Mouse (Mus musculus): ENCODE measurements around the gene Srgap1. TPM values are rescaled to one million over a fixed set of nuclear protein-coding genes. Genes with fewer than 3 reads are reported as not detected.

The Srgap1 gene
- polyA plus RNA-seq, 1 experiment = 1.5 TPM

- WGBS = 91% methylated on average over 7 of the region's 7 CpGs
- no peak for DNase-seq (ENCODE audit: low read depth, low spot score)
Observed at GRCm38 (mm10) chr10:121845677-121846076, 201.4 kb downstream of the Srgap1 start.

DNA sequence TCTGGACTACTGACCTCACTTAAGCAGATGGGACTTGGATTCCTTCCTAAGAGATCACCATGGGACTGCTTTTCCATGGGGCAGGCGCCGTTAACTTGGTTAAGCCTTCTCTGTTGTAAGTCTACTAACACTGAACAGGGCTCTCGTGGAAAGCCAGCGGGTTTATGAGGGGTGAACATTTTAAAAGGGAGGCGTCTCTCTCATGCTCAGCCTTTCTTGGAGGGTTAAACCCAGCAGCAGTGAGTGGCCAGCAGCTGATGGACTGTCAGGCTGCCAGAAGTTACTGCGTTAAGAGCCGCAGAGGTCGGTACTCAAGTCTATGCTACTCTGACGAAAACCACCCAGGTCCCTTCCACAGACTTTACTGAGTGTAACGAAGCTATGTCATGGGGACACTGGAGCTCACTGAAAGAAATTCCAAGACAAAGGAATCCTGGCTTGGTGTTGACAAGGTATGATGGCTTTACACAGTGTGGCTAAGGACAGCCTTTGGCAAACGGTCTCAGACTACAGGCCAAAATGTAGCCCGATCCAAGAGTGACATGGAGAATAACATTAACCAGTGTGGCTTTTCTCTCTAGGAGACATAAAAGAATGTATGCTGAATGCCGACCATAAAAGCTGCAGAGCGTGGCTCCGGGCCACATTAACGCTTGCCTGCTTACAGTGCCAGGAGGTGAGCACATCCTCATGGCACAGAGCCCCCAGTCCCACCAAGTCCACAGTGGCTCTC, 209.8 kb downstream of the Srgap1 start:
- WGBS = 16% methylated on average over 16 of the region's 16 CpGs
- peak; percentile 4 for DNase-seq (ENCODE audit: low read depth, low spot score)

- WGBS = 9% methylated on average over 18 of the region's 18 CpGs
- DNase-seq (ENCODE audit: low read depth, low spot score) = peak; percentile 48
Observed at GRCm38 (mm10) chr10:121836507-121837165, 210.5 kb downstream of the Srgap1 start.

- 90% methylated on average over 5 of the region's 5 CpGs for WGBS
- no peak for DNase-seq (ENCODE audit: low read depth, low spot score)
Observed at GRCm38 (mm10) chr10:121833443-121833842, 213.7 kb downstream of the Srgap1 start.

- WGBS = 68% methylated on average over 29 of the region's 29 CpGs
- no peak for DNase-seq (ENCODE audit: low read depth, low spot score)
Observed at GRCm38 (mm10) chr10:121830335-121831307, 216.5 kb downstream of the Srgap1 start.

DNA sequence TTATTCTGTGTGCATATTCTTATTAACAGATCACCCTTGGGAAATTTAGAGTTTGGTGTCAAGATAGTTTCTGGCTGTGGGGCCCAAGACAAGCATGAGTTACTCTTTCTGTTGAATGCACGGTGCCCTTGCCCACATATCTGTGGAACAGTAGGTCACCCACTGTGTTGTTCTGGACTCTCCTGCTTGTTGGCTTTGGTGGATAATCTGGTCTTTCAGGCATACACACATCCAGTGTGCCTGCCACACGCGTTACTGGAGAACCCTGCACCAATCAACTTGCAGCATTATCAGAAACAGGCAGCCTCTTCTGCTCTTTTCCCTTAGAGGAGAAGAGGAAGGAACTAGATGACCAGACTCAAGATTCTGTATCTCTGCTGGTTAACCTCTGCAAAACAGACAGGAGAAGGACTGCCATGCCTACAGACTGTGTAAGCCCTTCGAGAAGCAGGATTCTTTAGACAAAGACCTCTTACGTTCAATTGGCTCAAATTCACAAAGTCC, 217.3 kb downstream of the Srgap1 start:
- WGBS = 86% methylated on average over 5 of the region's 5 CpGs
- DNase-seq (ENCODE audit: low read depth, low spot score) = no peak

DNA sequence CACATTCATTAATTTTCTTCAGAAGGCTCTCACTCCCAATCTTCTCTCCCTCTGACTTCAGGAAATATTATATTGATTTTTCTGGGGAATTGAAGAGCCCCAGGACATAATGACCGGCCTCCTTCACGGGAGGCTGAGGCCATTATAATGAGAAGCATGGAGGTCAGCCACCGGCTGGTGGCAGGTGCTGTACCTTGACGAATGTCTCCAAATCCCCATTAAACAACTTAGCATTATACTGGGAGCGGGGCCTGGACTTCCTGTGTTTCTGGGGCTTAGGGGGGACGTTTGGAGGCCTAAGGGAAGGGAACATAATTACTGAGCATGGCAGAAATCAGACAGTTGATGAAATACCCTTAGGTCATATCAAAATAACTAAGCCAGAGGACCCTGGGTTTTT, 218.1 kb downstream of the Srgap1 start:
- no peak for DNase-seq (ENCODE audit: low read depth, low spot score)
- WGBS = 78% methylated on average over 6 of the region's 6 CpGs

DNA sequence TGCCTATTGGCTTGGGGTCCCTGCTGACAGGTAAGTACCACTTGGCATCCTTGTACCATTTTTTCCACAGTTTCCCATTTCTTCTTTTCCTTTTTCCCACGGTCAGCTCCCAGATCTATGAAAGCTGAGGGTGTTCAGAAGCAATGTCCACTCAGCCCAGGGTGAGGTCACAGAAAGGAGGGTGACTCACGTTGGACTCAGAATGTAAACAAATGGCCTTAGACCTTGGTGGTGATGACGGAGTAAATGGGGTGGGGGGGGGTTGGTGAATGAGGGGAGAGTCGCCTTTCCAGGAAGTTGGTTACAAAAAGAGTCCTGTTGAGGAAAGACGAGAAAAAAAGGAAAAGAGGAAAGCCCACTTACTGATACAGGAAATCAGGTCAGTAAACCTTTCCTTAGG, 224.4 kb downstream of the Srgap1 start:
- WGBS = 40% methylated on average over 5 of the region's 5 CpGs
- DNase-seq (ENCODE audit: low read depth, low spot score) = no peak

DNA sequence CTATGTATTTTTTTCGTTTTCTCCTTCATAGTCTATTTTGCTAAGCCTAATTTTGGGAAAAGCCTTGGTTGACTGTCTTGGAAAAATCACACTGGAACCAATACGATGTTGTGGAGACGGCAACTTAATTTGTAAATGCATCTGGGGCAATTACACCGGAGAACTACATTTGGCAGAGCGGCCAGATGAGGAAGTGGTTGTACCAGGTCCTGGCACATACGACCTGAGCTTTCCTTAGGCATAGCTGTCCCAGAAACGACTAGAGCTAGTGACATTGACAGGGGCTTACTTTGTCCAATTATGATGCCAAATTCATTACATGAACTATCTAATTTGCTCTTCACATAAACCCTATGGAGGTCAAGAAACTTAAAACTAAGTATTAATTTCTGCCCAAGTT, 226.3 kb downstream of the Srgap1 start:
- 80% methylated on average over 7 of the region's 7 CpGs for WGBS
- no peak for DNase-seq (ENCODE audit: low read depth, low spot score)

- DNase-seq (ENCODE audit: low read depth, low spot score) = no peak
- 86% methylated on average over 7 of the region's 7 CpGs for WGBS
Observed at GRCm38 (mm10) chr10:121817983-121818382, 229.1 kb downstream of the Srgap1 start.

- WGBS = 92% methylated on average over 11 of the region's 11 CpGs
Observed at GRCm38 (mm10) chr10:121807771-121808170, 239.3 kb downstream of the Srgap1 start.

DNA sequence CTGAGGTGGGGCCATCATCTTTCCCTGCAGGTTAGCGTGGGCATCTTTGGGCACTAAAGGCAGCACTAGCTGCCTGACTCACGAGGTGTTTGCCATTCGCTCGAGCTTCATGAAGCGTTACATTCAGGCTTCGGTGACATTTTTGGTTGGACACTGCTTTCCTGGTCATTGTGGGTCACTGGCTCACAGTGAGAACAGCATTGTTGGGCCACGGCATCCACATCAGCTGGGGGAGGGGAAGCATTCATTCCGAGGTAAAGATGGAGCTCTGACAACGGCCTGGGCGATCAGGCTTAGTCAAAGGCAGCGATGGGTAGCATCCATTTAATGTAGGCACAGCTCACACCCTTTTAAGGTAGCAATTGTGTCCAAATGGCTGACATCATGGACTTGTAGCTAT, 240.3 kb downstream of the Srgap1 start:
- no peak for DNase-seq (ENCODE audit: low read depth, low spot score)
- WGBS = 92% methylated on average over 11 of the region's 11 CpGs

More at GRCm38 (mm10) chr10:121807771-121808170, 239.3 kb downstream of the Srgap1 start:
- no peak for DNase-seq (ENCODE audit: low read depth, low spot score)

GRCm38 (mm10) chr10:121805933-121806341, 241.2 kb downstream of the Srgap1 start:
- no peak for DNase-seq (ENCODE audit: low read depth, low spot score)
- 91% methylated on average over 11 of the region's 11 CpGs for WGBS

GRCm38 (mm10) chr10:121804551-121804950, 242.6 kb downstream of the Srgap1 start:
- WGBS = 96% methylated on average over 13 of the region's 13 CpGs
- no peak for DNase-seq (ENCODE audit: low read depth, low spot score)

GRCm38 (mm10) chr10:121800041-121800440, 247.1 kb downstream of the Srgap1 start:
- WGBS = 93% methylated on average over 13 of the region's 13 CpGs
- no peak for DNase-seq (ENCODE audit: low read depth, low spot score)

DNA sequence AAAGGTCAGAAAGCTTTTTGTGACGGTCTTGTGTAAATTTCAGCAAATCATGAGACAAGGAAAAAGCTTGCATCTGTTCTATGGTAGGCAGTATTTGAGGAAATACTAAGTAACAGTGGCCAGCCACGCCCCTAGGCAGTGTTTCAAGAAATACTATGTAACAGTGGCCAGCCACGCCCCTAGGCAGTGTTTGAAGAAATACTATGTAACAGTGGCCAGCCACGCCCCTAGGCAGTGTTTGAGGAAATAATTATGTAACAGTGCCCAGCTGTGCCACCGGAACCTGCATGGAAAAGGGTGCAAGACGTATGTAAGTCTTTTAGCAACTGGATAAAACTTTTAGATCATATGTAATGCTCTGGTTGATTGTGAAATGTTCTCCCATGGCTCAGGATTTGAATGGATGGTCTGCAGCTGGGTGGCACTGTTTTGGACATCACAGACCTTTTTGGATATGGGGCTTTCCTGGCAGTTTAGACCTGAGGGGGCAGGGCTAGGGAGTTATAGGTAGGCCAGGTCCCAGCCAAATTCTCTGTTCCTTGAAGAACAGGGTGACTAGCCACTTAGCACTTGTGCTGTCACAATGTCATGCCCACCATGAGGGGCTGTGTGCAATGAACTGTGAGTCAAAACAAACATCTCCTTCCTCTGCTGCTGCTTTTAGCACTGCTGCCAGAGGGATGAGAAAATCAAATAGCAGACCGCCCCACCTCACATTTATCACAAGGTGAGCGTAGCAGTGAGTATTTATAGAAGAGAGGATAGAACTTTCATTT, 250.9 kb downstream of the Srgap1 start:
- 24% methylated on average over 8 of the region's 8 CpGs for WGBS
- DNase-seq (ENCODE audit: low read depth, low spot score) = peak; percentile 50

DNA sequence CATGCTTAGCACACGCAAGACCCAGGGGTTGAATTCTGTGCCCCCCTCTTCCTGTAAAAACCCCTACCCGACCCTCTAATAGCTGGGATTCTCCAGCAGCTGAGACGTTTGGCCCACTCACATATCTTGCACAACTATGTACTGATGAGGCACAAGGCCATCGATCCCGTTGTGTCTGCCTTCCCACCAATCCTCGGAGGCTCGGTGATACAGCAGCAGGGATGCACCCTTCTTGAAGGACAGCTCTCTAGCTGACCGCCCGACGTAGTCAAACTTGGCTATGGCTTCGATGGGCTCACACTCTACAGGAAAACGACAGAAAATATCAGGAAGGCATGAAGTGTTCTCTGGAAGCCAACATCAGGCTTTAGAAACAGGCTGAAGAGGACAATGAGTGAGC, 252.6 kb downstream of the Srgap1 start:
- no peak for DNase-seq (ENCODE audit: low read depth, low spot score)
- WGBS = 95% methylated on average over 12 of the region's 12 CpGs

- 94% methylated on average over 17 of the region's 17 CpGs for WGBS
- no peak for DNase-seq (ENCODE audit: low read depth, low spot score)
Observed at GRCm38 (mm10) chr10:121792661-121793060, 254.5 kb downstream of the Srgap1 start.

DNA sequence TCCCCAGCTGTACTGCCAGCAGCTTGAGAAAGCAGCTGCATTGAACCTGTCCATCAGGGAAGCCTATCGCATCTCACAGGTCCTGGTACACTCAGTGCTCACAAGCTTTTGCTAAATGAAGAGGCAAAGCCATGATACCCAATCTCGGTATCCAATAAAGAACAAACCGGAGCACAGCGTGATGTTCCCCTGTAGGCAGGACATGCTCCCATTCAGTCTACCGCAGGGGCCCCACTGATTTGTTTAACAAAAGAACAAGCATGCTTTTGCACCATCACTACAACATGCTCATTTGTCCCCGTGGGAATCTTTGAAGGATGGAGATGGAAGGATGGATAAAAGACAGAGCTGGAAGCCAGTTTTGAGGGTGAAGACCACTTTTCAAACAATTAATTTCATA, 257.0 kb downstream of the Srgap1 start:
- 88% methylated on average over 6 of the region's 6 CpGs for WGBS
- no peak for DNase-seq (ENCODE audit: low read depth, low spot score)
